Mouse (Mus musculus) limb, embryonic 12.5 days (tissue): Measurements from ENCODE around the gene Gm37419. TPM values are rescaled to one million over a fixed set of nuclear protein-coding genes. Genes with fewer than 3 reads are reported as not detected.

Experiments used
- ATAC-seq: fragments of 200-750 bp; cut with Nextera tagmentation; 2 replicates; pipeline ENCODE4 v1.8.0; 2017; ENCODE audit warnings: low read depth, moderate TSS enrichment; ENCODE audit not compliant: insufficient number of reproducible peaks, insufficient read depth, low FRiP score, low TSS enrichment
- H3K27ac ChIP-seq: fragments of 300-500 bp; sonication (generic); 2 replicates; pipeline ENCODE4 v1.5.1; 2016; ENCODE audit warnings: mild to moderate bottlenecking, moderate library complexity
- H3K27me3 ChIP-seq: fragments of 300-500 bp; sonication (generic); 2 replicates; pipeline ENCODE4 v1.6.1; 2016; ENCODE audit warnings: mild to moderate bottlenecking, moderate library complexity
- H3K36me3 ChIP-seq: fragments of 300-500 bp; sonication (generic); 2 replicates; pipeline ENCODE4 v1.6.1; 2016; ENCODE audit warnings: mild to moderate bottlenecking, moderate library complexity
- H3K4me1 ChIP-seq: fragments of 300-500 bp; sonication (generic); replicated peaks from 2 replicates; pipeline ENCODE4 v1.6.1; 2016
- H3K4me2 ChIP-seq: fragments of 300-500 bp; sonication (generic); 2 replicates; pipeline ENCODE4 v1.6.1; 2016; ENCODE audit warnings: mild to moderate bottlenecking, moderate library complexity
- H3K4me3 ChIP-seq: fragments of 300-500 bp; sonication (generic); replicated peaks from 2 replicates; pipeline ENCODE4 v1.5.1; 2016; ENCODE audit warnings: mild to moderate bottlenecking
- H3K9ac ChIP-seq: fragments of 300-500 bp; sonication (generic); replicated peaks from 2 replicates; pipeline ENCODE4 v1.6.1; 2016; ENCODE audit warnings: mild to moderate bottlenecking, moderate library complexity
- H3K9me3 ChIP-seq: fragments of 300-500 bp; sonication (generic); 2 replicates; pipeline ENCODE4 v1.6.1; 2016; ENCODE audit warnings: mild to moderate bottlenecking, moderate library complexity
- WGBS: fragments of 180-500 bp; shearing (Covaris S2); methylation state at CpG from one replicate; pipeline ENCODE4 v1.1.7; 2016; 5-methylcytosine and 5-hydroxymethylcytosine counted together
- polyA plus RNA-seq: library from polyadenylated mRNA; unstranded; fragments of >200 nt; fragmentation: Nextera tagmentation; extraction: Ambion mirVana; gene quantifications from 2 replicates; pipeline ENCODE4 v1.2.1, GENCODE M21; 2016

Gene Gm37419
- polyA plus RNA-seq, 1 experiment from 2014 or later: not detected

GRCm38 (mm10) chr16:24033259-24033658, 45.0 kb downstream of the Gm37419 start:
- no peaks in the 10 kb centered on the region for H3K36me3 ChIP-seq
- 0 out of 2 replicates have a peak, but pooled peaks cover 3% of the 10 kb centered on the region for H3K9me3 ChIP-seq
- no peak overlapping the region for H3K4me3 ChIP-seq
- H3K9ac ChIP-seq: no peak overlapping the region
- WGBS: 93% methylated on average over 5 of the region's 5 CpGs
- no peak for ATAC-seq
- H3K4me2 ChIP-seq: no peak overlapping the region
- no peaks in the 10 kb centered on the region for H3K4me1 ChIP-seq
- no peak overlapping the region for H3K27ac ChIP-seq
- no peaks in the 10 kb centered on the region for H3K27me3 ChIP-seq

- Histone ChIP-seq H3K27me3 (no peaks in the 10 kb centered on the region), H3K9me3 (0 out of 2 replicates have a peak, but pooled peaks cover 3% of the 10 kb centered on the region), H3K27ac (no peak overlapping the region), H3K4me1 (no peaks in the 10 kb centered on the region), H3K4me3 (no peak overlapping the region), H3K36me3 (no peaks in the 10 kb centered on the region), H3K4me2 (no peak overlapping the region), H3K9ac (no peak overlapping the region)
- no peak for ATAC-seq
- WGBS: 50% methylated on average over 2 of the region's 2 CpGs
Measured at GRCm38 (mm10) chr16:24034450-24034849, 46.2 kb downstream of the Gm37419 start.

- H3K27me3 ChIP-seq: no peaks in the 10 kb centered on the region
- no peaks in the 10 kb centered on the region for H3K36me3 ChIP-seq
- no peak overlapping the region for H3K4me3 ChIP-seq
- H3K4me2 ChIP-seq: no peak overlapping the region
- no peak for ATAC-seq
- H3K9me3 ChIP-seq: 0 out of 2 replicates have a peak, but pooled peaks cover 3% of the 10 kb centered on the region
- no peak overlapping the region for H3K9ac ChIP-seq
- no peaks in the 10 kb centered on the region for H3K4me1 ChIP-seq
- H3K27ac ChIP-seq: no peak overlapping the region
Measured at GRCm38 (mm10) chr16:24035767-24036166, 47.5 kb downstream of the Gm37419 start.

- no peak for ATAC-seq
- Histone ChIP-seq H3K9ac (no peak overlapping the region), H3K27me3 (no peaks in the 10 kb centered on the region), H3K36me3 (no peaks in the 10 kb centered on the region), H3K4me3 (no peak overlapping the region), H3K4me1 (no peaks in the 10 kb centered on the region), H3K9me3 (0 out of 2 replicates have a peak, but pooled peaks cover 3% of the 10 kb centered on the region), H3K4me2 (no peak overlapping the region), H3K27ac (no peak overlapping the region)
- 82% methylated on average over 3 of the region's 3 CpGs for WGBS
Measured at GRCm38 (mm10) chr16:24036398-24036797, 48.1 kb downstream of the Gm37419 start.

Other genes starting within 250 kb of the Gm37419 start
- gene Sst, start 97.5 kb upstream of the Gm37419 start, polyA plus RNA-seq: 1.7 and 1.8 TPM in 2 replicates
- not detected in 2 replicates for gene Rtp2, start 56.1 kb upstream of the Gm37419 start, polyA plus RNA-seq
- 0.41 and 0.48 TPM in 2 replicates for gene Bcl6, start 370 bp downstream of the Gm37419 start, polyA plus RNA-seq